Mouse (Mus musculus) neural tube, embryonic 11.5 days (tissue): ENCODE data around the gene Hdac7. TPM values are rescaled to one million over a fixed set of nuclear protein-coding genes. Genes with fewer than 3 reads are reported as not detected.

Experiments used
- ATAC-seq: fragments of 200-750 bp; cut with Nextera tagmentation; 2 replicates; pipeline ENCODE4 v1.8.0; 2017; ENCODE audit warnings: moderate number of reproducible peaks, mild to moderate bottlenecking, moderate TSS enrichment, moderate library complexity; ENCODE audit not compliant: insufficient read depth, low FRiP score, low TSS enrichment
- DNase-seq: peaks from one replicate; pipeline ENCODE4 v3.0.0-alpha.2; 2015; ENCODE audit warnings: low spot score
- H3K27ac ChIP-seq: fragments of 300-500 bp; sonication (generic); 2 replicates; pipeline ENCODE4 v1.5.1; 2014; ENCODE audit warnings: low read depth, mild to moderate bottlenecking, low read length
- H3K27me3 ChIP-seq: fragments of 300-500 bp; sonication (generic); 2 replicates; pipeline ENCODE4 v1.6.1; 2014; ENCODE audit warnings: mild to moderate bottlenecking, low read length, mixed read lengths; ENCODE audit not compliant: control insufficient read depth, insufficient read depth
- H3K36me3 ChIP-seq: fragments of 300-500 bp; sonication (generic); 2 replicates; pipeline ENCODE4 v1.6.1; 2014; ENCODE audit warnings: mild to moderate bottlenecking, low read length, moderate library complexity, mixed read lengths; ENCODE audit not compliant: control insufficient read depth, insufficient read depth
- H3K4me1 ChIP-seq: fragments of 300-500 bp; sonication (generic); 2 replicates; pipeline ENCODE4 v1.6.1; 2014; ENCODE audit warnings: low read length, mixed read lengths; ENCODE audit not compliant: control insufficient read depth, insufficient read depth
- H3K4me2 ChIP-seq: fragments of 300-500 bp; sonication (generic); 2 replicates; pipeline ENCODE4 v1.6.1; 2014; ENCODE audit warnings: low read depth, mild to moderate bottlenecking, moderate library complexity
- H3K4me3 ChIP-seq: fragments of 300-500 bp; sonication (generic); 2 replicates; pipeline ENCODE4 v1.5.1; 2014; ENCODE audit warnings: low read depth, low read length
- H3K9ac ChIP-seq: fragments of 300-500 bp; sonication (generic); 2 replicates; pipeline ENCODE4 v1.6.1; 2014; ENCODE audit warnings: mild to moderate bottlenecking, low read length
- H3K9me3 ChIP-seq: fragments of 300-500 bp; sonication (generic); 2 replicates; pipeline ENCODE4 v1.6.1; 2016; ENCODE audit warnings: low read length; ENCODE audit not compliant: control insufficient read depth
- WGBS: fragments of 180-500 bp; shearing (Covaris S2); extraction: QIAGEN DNeasy Blood & Tissue Kit; methylation state at CpG from one replicate; pipeline ENCODE4 v1.1.7; 2014; 5-methylcytosine and 5-hydroxymethylcytosine counted together
- polyA plus RNA-seq: library from polyadenylated mRNA; unstranded; fragments of >200 nt; fragmentation: Nextera tagmentation; extraction: Ambion mirVana; gene quantifications from 2 replicates; pipeline ENCODE4 v1.2.1, GENCODE M21; 2014

Gene Hdac7
- polyA plus RNA-seq, 1 experiment from 2014 or later, result 21.0 TPM

GRCm38 (mm10) chr15:97821321-97821982 is 22.9 kb downstream of the Hdac7 start:
- no peak overlapping the region for H3K4me3 ChIP-seq
- H3K27ac ChIP-seq, result no peak overlapping the region
- 56% methylated on average over 10 of the region's 10 CpGs for WGBS
- DNase-seq (no peak), ATAC-seq (no peak)
- H3K9me3 ChIP-seq, result no peaks in the 10 kb centered on the region
- no peak overlapping the region for H3K4me2 ChIP-seq
- peaks cover 5% of the 10 kb centered on the region for H3K36me3 ChIP-seq
- no peaks in the 10 kb centered on the region for H3K27me3 ChIP-seq
- peaks cover 25% of the 10 kb centered on the region for H3K4me1 ChIP-seq
- no peak overlapping the region for H3K9ac ChIP-seq

DNA sequence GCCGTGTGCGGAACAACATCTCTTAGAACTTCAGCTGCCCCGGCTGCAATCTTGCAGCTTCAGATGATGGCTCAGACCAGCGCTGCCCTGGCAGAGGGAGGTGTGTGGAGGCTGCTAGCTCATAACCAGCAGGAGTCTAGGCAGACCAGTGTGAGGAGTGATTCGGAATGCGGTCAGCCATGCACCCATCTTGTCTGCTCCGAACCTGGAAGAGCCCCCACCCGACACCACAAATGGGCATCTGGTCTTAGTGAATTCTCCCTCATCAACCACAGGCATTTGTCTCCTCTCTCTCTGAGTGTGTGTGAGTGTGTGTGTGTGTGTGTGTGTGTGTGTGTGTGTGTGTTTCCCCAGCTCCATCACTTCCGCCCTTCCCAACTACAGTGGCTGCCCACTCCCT is 24.4 kb downstream of the Hdac7 start:
- Histone ChIP-seq H3K27ac (no peak overlapping the region), H3K9ac (no peak overlapping the region), H3K4me1 (peaks cover 16% of the 10 kb centered on the region), H3K4me2 (no peak overlapping the region), H3K9me3 (no peaks in the 10 kb centered on the region), H3K27me3 (no peaks in the 10 kb centered on the region), H3K36me3 (peaks cover 5% of the 10 kb centered on the region), H3K4me3 (no peak overlapping the region)
- WGBS, result 73% methylated on average over 9 of the region's 9 CpGs
- DNase-seq (no peak), ATAC-seq (no peak)

DNA sequence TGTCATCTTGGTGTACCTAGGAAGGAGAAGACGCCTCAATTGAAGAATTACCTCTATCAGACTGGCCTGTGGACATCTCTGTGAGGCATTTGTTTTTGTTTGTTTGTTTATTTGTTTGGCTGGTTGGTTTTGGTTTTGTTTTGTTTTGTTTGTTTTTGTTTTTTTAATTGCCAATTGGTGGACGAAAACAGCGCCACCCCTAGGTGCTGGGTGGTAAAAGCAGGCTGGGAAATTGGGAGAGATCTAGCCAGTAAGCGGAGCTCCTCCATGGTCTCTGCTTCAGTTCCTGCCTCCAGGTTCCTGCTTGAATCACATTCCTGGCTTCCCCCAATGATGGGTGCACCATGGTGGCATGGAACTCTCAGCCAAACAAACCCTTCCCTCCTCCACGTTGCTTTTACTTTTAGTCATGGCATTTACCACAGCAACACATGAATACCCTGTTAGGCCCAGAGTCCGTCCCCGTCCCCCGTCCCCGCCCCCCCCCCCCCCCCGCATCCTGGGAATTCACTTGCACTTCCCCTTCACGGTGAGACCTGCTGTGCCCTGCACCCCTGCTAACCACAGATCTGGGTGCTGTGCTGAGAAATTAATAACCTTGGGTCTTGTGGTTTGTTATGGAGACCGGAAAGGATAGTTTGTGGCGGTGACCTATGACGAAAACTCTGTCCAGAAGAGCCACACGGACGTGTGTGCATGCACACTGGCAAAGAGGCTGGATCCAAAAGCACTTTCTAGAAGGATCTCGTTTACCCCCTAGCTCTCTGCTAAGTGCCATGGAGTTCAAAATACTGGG is 27.9 kb downstream of the Hdac7 start:
- Histone ChIP-seq H3K27ac (no peak overlapping the region), H3K4me1 (peaks cover 8% of the 10 kb centered on the region), H3K9ac (no peak overlapping the region), H3K4me2 (no peak overlapping the region), H3K27me3 (no peaks in the 10 kb centered on the region), H3K9me3 (no peaks in the 10 kb centered on the region), H3K36me3 (peaks cover 2% of the 10 kb centered on the region; the same call in 1 of the 2 replicates), H3K4me3 (no peak overlapping the region)
- 92% methylated on average over 16 of the region's 17 CpGs for WGBS
- ATAC-seq, result no peak
- no peak for DNase-seq

DNA sequence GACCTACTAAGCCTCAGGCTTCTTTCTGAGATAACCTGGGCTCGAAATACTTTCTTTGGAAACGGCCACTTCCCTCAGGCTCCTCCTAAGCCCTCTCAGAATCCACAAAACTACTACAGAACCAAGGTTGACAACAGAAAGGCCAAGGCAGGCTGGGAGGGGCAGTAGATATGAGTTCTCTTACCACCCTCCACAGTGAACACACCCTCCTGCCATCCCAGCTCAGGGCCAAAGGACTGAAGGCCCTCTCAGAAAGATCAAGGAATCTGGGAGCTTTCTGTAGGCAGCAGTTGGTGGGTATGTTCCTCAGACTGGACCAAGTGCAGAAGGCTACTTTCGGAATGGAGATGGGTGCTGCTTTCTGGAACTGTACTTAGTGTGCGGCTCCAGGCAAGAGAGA is 29.0 kb downstream of the Hdac7 start:
- no peak overlapping the region for H3K27ac ChIP-seq
- no peak overlapping the region for H3K4me2 ChIP-seq
- WGBS, result 98% methylated on average over 4 of the region's 4 CpGs
- H3K4me1 ChIP-seq, result peaks cover 8% of the 10 kb centered on the region
- no peak for DNase-seq
- H3K36me3 ChIP-seq, result peaks cover 3% of the 10 kb centered on the region; the same call in 1 of the 2 replicates
- H3K27me3 ChIP-seq, result no peaks in the 10 kb centered on the region
- no peaks in the 10 kb centered on the region for H3K9me3 ChIP-seq
- ATAC-seq, result no peak
- H3K4me3 ChIP-seq, result no peak overlapping the region
- H3K9ac ChIP-seq, result no peak overlapping the region

GRCm38 (mm10) chr15:97814703-97815102 is 29.6 kb downstream of the Hdac7 start:
- H3K9me3 ChIP-seq, result no peaks in the 10 kb centered on the region
- H3K4me1 ChIP-seq, result peaks cover 8% of the 10 kb centered on the region
- peaks cover 3% of the 10 kb centered on the region; the same call in 1 of the 2 replicates for H3K36me3 ChIP-seq
- H3K9ac ChIP-seq, result no peak overlapping the region
- H3K4me2 ChIP-seq, result no peak overlapping the region
- 62% methylated on average over 5 of the region's 5 CpGs for WGBS
- H3K27ac ChIP-seq, result no peak overlapping the region
- no peak for ATAC-seq
- no peak overlapping the region for H3K4me3 ChIP-seq
- no peak for DNase-seq
- H3K27me3 ChIP-seq, result no peaks in the 10 kb centered on the region

- DNase-seq, result no peak
- no peaks in the 10 kb centered on the region for H3K27me3 ChIP-seq
- 58% methylated on average over 21 of the region's 21 CpGs for WGBS
- H3K4me2 ChIP-seq, result no peak overlapping the region
- H3K4me3 ChIP-seq, result no peak overlapping the region
- ATAC-seq, result no peak
- no peak overlapping the region for H3K27ac ChIP-seq
- H3K4me1 ChIP-seq, result peaks cover 8% of the 10 kb centered on the region
- no peaks in the 10 kb centered on the region for H3K9me3 ChIP-seq
- H3K36me3 ChIP-seq, result peaks cover 3% of the 10 kb centered on the region; the same call in 1 of the 2 replicates
- H3K9ac ChIP-seq, result no peak overlapping the region
Observed at GRCm38 (mm10) chr15:97813452-97814204, 30.7 kb downstream of the Hdac7 start.

DNA sequence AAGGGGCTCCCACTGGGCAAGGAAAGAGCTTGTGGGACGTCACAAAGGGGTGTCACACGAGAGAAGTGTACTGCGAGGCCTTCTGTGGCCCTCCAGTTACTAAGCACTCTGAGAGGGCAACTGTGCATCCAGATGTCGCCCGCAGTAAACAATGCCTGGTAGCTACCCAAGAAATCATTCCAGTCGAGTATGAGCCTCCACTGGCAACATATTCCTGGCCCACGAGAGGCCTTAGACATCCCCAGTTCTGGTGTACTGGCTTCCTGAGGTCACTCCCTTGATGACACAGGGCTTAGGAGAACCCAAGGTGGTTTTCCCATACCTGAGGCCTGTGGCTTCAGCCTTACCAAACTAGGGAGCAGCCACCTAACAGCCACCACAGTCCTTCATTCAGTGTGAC is 31.4 kb downstream of the Hdac7 start:
- Histone ChIP-seq H3K4me1 (peaks cover 8% of the 10 kb centered on the region), H3K27ac (no peak overlapping the region), H3K27me3 (no peaks in the 10 kb centered on the region), H3K36me3 (peaks cover 3% of the 10 kb centered on the region; the same call in 1 of the 2 replicates), H3K9me3 (no peaks in the 10 kb centered on the region), H3K4me2 (no peak overlapping the region), H3K9ac (no peak overlapping the region), H3K4me3 (no peak overlapping the region)
- ATAC-seq (no peak), DNase-seq (no peak)
- WGBS, result 68% methylated on average over 7 of the region's 7 CpGs

- Histone ChIP-seq H3K9ac (no peak overlapping the region), H3K9me3 (no peaks in the 10 kb centered on the region), H3K27ac (no peak overlapping the region), H3K4me3 (no peak overlapping the region), H3K27me3 (no peaks in the 10 kb centered on the region), H3K36me3 (peaks cover 5% of the 10 kb centered on the region), H3K4me2 (no peak overlapping the region), H3K4me1 (peaks cover 8% of the 10 kb centered on the region)
- 76% methylated on average over 6 of the region's 6 CpGs for WGBS
- no peak for ATAC-seq
- no peak for DNase-seq
Observed at GRCm38 (mm10) chr15:97812126-97812525, 32.2 kb downstream of the Hdac7 start.
